Mouse (Mus musculus) neural tube, embryonic 13.5 days (tissue): Measurements from ENCODE around the gene Gm45808. TPM values are rescaled to one million over a fixed set of nuclear protein-coding genes. Genes with fewer than 3 reads are reported as not detected.
"Not testable (repeated sequence)": the region's sequence is repeated elsewhere in the genome, so short reads cannot be mapped to it uniquely, and the experiment has no call there.

ENCODE experiments used
- ATAC-seq: fragments of 200-750 bp; cut with Nextera tagmentation; 2 replicates; pipeline ENCODE4 v1.8.0; 2017; ENCODE audit warnings: low read depth, mild to moderate bottlenecking, moderate TSS enrichment, moderate library complexity
- H3K27ac ChIP-seq: fragments of 300-500 bp; sonication (generic); replicated peaks from 2 replicates; pipeline ENCODE4 v1.5.1; 2015; ENCODE audit warnings: moderate library complexity, mild to moderate bottlenecking, inconsistent platforms
- H3K27me3 ChIP-seq: fragments of 300-500 bp; sonication (generic); 2 replicates; pipeline ENCODE4 v1.6.1; 2015; ENCODE audit warnings: mild to moderate bottlenecking, inconsistent platforms
- H3K36me3 ChIP-seq: fragments of 300-500 bp; sonication (generic); 2 replicates; pipeline ENCODE4 v1.6.1; 2015; ENCODE audit warnings: mild to moderate bottlenecking, inconsistent platforms
- H3K4me1 ChIP-seq: fragments of 300-500 bp; sonication (generic); replicated peaks from 2 replicates; pipeline ENCODE4 v1.6.1; 2015; ENCODE audit warnings: inconsistent platforms
- H3K4me2 ChIP-seq: fragments of 300-500 bp; sonication (generic); 2 replicates; pipeline ENCODE4 v1.6.1; 2015; ENCODE audit warnings: inconsistent platforms, mild to moderate bottlenecking, moderate library complexity
- H3K4me3 ChIP-seq: fragments of 300-500 bp; sonication (generic); 2 replicates; pipeline ENCODE4 v1.5.1; 2015; ENCODE audit warnings: mild to moderate bottlenecking, inconsistent platforms
- H3K9ac ChIP-seq: fragments of 300-500 bp; sonication (generic); 2 replicates; pipeline ENCODE4 v1.6.1; 2015; ENCODE audit warnings: moderate library complexity, mild to moderate bottlenecking, inconsistent platforms
- H3K9me3 ChIP-seq: fragments of 300-500 bp; sonication (generic); 2 replicates; pipeline ENCODE4 v1.6.1; 2016; ENCODE audit warnings: inconsistent platforms
- WGBS: fragments of 180-500 bp; shearing (Covaris S2); methylation state at CpG from one replicate; pipeline ENCODE4 v1.1.7; 2015; 5-methylcytosine and 5-hydroxymethylcytosine counted together
- polyA plus RNA-seq: library from polyadenylated mRNA; unstranded; fragments of >200 nt; fragmentation: Nextera tagmentation; extraction: Ambion mirVana; gene quantifications from 2 replicates; pipeline ENCODE4 v1.2.1, GENCODE M21; 2015

Gm45808 gene
- polyA plus RNA-seq, 1 experiment from 2014 or later, result not detected

- Histone ChIP-seq H3K4me1 (peaks cover 37% of the 10 kb centered on the region), H3K4me3 (peak overlapping the region; percentile 48), H3K36me3 (0 out of 2 replicates have a peak, but pooled peaks cover 3% of the 10 kb centered on the region), H3K27me3 (no peaks in the 10 kb centered on the region), H3K9ac (peak overlapping the region; percentile 72; the same call in 1 of the 2 replicates), H3K27ac (peak overlapping the region; percentile 88; the same call in 1 of the 2 replicates), H3K9me3 (no peaks in the 10 kb centered on the region), H3K4me2 (peak overlapping the region; percentile 58)
- WGBS, result 57% methylated on average over 16 of the region's 16 CpGs
- ATAC-seq, result no peak
Measured at GRCm38 (mm10) chr7:45522194-45522752, 35.7 kb upstream of the Gm45808 start.

- H3K4me1 ChIP-seq, result peaks cover 37% of the 10 kb centered on the region
- ATAC-seq, result peak; percentile 63
- H3K36me3 ChIP-seq, result 0 out of 2 replicates have a peak, but pooled peaks cover 3% of the 10 kb centered on the region
- H3K27ac ChIP-seq, result peak overlapping the region; percentile 88
- peak overlapping the region; percentile 72 for H3K9ac ChIP-seq
- H3K9me3 ChIP-seq, result no peaks in the 10 kb centered on the region
- no peaks in the 10 kb centered on the region for H3K27me3 ChIP-seq
- H3K4me3 ChIP-seq, result peak overlapping the region; percentile 48
- H3K4me2 ChIP-seq, result peak overlapping the region; percentile 58
- WGBS, result under 1% methylated on average over 28 of the region's 28 CpGs
Measured at GRCm38 (mm10) chr7:45521728-45522184, 35.1 kb upstream of the Gm45808 start.

GRCm38 (mm10) chr7:45520605-45521004, 34.0 kb upstream of the Gm45808 start:
- 97% methylated on average over 7 of the region's 7 CpGs for WGBS
- Histone ChIP-seq H3K4me3 (no peak overlapping the region), H3K36me3 (0 out of 2 replicates have a peak, but pooled peaks cover 3% of the 10 kb centered on the region), H3K27ac (no peak overlapping the region), H3K4me1 (peaks cover 34% of the 10 kb centered on the region), H3K9me3 (no peaks in the 10 kb centered on the region), H3K27me3 (no peaks in the 10 kb centered on the region), H3K4me2 (no peak overlapping the region), H3K9ac (no peak overlapping the region)
- no peak for ATAC-seq

GRCm38 (mm10) chr7:45519345-45520120, 32.9 kb upstream of the Gm45808 start:
- 64% methylated on average over 8 of the region's 8 CpGs for WGBS
- no peaks in the 10 kb centered on the region for H3K27me3 ChIP-seq

GRCm38 (mm10) chr7:45518618-45519017, 32.0 kb upstream of the Gm45808 start:
- Histone ChIP-seq H3K4me2 (no peak overlapping the region), H3K27ac (no peak overlapping the region), H3K4me3 (no peak overlapping the region), H3K9ac (no peak overlapping the region), H3K4me1 (peaks cover 18% of the 10 kb centered on the region), H3K27me3 (no peaks in the 10 kb centered on the region), H3K9me3 (no peaks in the 10 kb centered on the region), H3K36me3 (0 out of 2 replicates have a peak, but pooled peaks cover 3% of the 10 kb centered on the region)
- no peak for ATAC-seq
- WGBS, result 92% methylated on average over 16 of the region's 16 CpGs

More at GRCm38 (mm10) chr7:45519345-45520120, 32.9 kb upstream of the Gm45808 start:
- Histone ChIP-seq H3K9me3 (no peaks in the 10 kb centered on the region), H3K9ac (no peak overlapping the region), H3K4me1 (peaks cover 23% of the 10 kb centered on the region), H3K4me2 (no peak overlapping the region), H3K4me3 (no peak overlapping the region), H3K36me3 (0 out of 2 replicates have a peak, but pooled peaks cover 3% of the 10 kb centered on the region), H3K27ac (no peak overlapping the region)
- no peak for ATAC-seq

- not testable (repeated sequence) for H3K27ac ChIP-seq, ATAC-seq, H3K4me2 ChIP-seq, H3K9me3 ChIP-seq, H3K4me3 ChIP-seq, H3K27me3 ChIP-seq, H3K4me1 ChIP-seq, H3K9ac ChIP-seq, H3K36me3 ChIP-seq
- WGBS, result 75% methylated on average over 5 of the region's 5 CpGs
Measured at GRCm38 (mm10) chr7:45516846-45517245, 30.2 kb upstream of the Gm45808 start.

- Histone ChIP-seq H3K4me3 (no peak overlapping the region), H3K36me3 (no peaks in the 10 kb centered on the region), H3K4me2 (no peak overlapping the region), H3K9ac (no peak overlapping the region), H3K27me3 (no peaks in the 10 kb centered on the region), H3K4me1 (no peaks in the 10 kb centered on the region), H3K9me3 (no peaks in the 10 kb centered on the region), H3K27ac (no peak overlapping the region)
- ATAC-seq, result no peak
- 32% methylated on average over 16 of the region's 16 CpGs for WGBS
Measured at GRCm38 (mm10) chr7:45515436-45515835, 28.8 kb upstream of the Gm45808 start.

GRCm38 (mm10) chr7:45514411-45514810, 27.8 kb upstream of the Gm45808 start:
- H3K36me3 ChIP-seq, result no peaks in the 10 kb centered on the region
- no peaks in the 10 kb centered on the region for H3K9me3 ChIP-seq
- H3K27ac ChIP-seq, result no peak overlapping the region
- WGBS, result 84% methylated on average over 7 of the region's 7 CpGs
- no peak overlapping the region for H3K9ac ChIP-seq
- H3K27me3 ChIP-seq, result no peaks in the 10 kb centered on the region
- H3K4me3 ChIP-seq, result no peak overlapping the region
- ATAC-seq, result no peak
- peaks cover 4% of the 10 kb centered on the region for H3K4me1 ChIP-seq
- H3K4me2 ChIP-seq, result no peak overlapping the region

- under 1% methylated on average over 44 of the region's 44 CpGs for WGBS
Measured at GRCm38 (mm10) chr7:45509912-45510787, 23.5 kb upstream of the Gm45808 start, which contains the start of gene Nucb1. Gene Nucb1, minus strand, starts transcription at chr7:45510406.

GRCm38 (mm10) chr7:45509181-45509882, 22.7 kb upstream of the Gm45808 start:
- H3K9me3 ChIP-seq, result no peaks in the 10 kb centered on the region
- peak overlapping the region; percentile 92 for H3K9ac ChIP-seq
- H3K4me2 ChIP-seq, result peak overlapping the region; percentile 93
- peak; percentile 23; the same call in 1 of the 2 replicates for ATAC-seq
- 34% methylated on average over 19 of the region's 19 CpGs for WGBS
- peaks cover 29% of the 10 kb centered on the region for H3K36me3 ChIP-seq
- H3K4me1 ChIP-seq, result peaks cover 19% of the 10 kb centered on the region
- peak overlapping the region; percentile 78 for H3K4me3 ChIP-seq
- no peaks in the 10 kb centered on the region for H3K27me3 ChIP-seq
- peak overlapping the region; percentile 82; the same call in 1 of the 2 replicates for H3K27ac ChIP-seq

More at GRCm38 (mm10) chr7:45509912-45510787, 23.5 kb upstream of the Gm45808 start, which contains the start of gene Nucb1:
- H3K4me1 ChIP-seq, result peaks cover 19% of the 10 kb centered on the region
- peak within 1 kb of the TSS; percentile 93 for H3K4me2 ChIP-seq
- H3K9me3 ChIP-seq, result no peaks in the 10 kb centered on the region
- ATAC-seq, result peak; percentile 87
- peaks cover 24% of the 10 kb centered on the region for H3K36me3 ChIP-seq
- H3K27ac ChIP-seq, result peak within 1 kb of the TSS; percentile 82
- peak within 1 kb of the TSS; percentile 92 for H3K9ac ChIP-seq
- no peaks in the 10 kb centered on the region for H3K27me3 ChIP-seq
- H3K4me3 ChIP-seq, result peak within 1 kb of the TSS; percentile 78

GRCm38 (mm10) chr7:45508561-45508960, 21.9 kb upstream of the Gm45808 start:
- Histone ChIP-seq H3K4me2 (peak overlapping the region; percentile 93), H3K27ac (no peak overlapping the region), H3K27me3 (no peaks in the 10 kb centered on the region), H3K4me3 (no peak overlapping the region), H3K36me3 (peaks cover 29% of the 10 kb centered on the region), H3K9me3 (no peaks in the 10 kb centered on the region), H3K4me1 (peaks cover 19% of the 10 kb centered on the region), H3K9ac (peak overlapping the region; percentile 92; the same call in 1 of the 2 replicates)
- no peak for ATAC-seq
- WGBS, result 83% methylated on average over 6 of the region's 6 CpGs
